Mouse (Mus musculus): Measurements from ENCODE around the gene Gm5294.

DNA sequence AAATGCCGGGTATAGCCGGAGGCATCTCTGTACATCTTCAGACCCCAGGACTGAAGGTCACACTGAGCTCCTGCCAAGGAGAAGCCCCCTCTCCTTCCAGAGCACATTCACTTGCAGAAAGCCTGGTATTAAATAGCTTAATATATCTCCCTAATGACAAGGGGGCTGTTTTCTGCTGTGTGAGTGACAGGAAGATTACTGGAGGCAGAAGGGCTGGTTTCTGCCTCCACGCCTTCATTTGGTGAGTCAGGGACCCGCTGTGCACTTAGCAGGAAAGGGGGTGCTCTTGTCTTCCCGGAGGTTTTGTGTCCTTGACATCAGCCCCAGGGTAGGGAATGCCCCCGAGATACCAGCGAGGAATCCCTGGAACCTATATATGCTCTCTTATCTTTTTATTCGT, 36.7 kb upstream of the Gm5294 start:
- TF ChIP-seq POLR2A (IDR thresholded peaks at IDR 0.05; ENCODE audit: borderline replicate concordance, extremely low read depth, low read depth, low read length) = no peak
- TF ChIP-seq CTCF (IDR thresholded peaks at IDR 0.05; ENCODE audit: insufficient read depth, low read length) = no peak

All from lung, adult 2 months (tissue).